Mouse (Mus musculus): ENCODE results near the gene Syne1. TPM values are rescaled to one million over a fixed set of nuclear protein-coding genes. Genes with fewer than 3 reads are reported as not detected.

Gene Syne1
- total and polyA plus RNA-seq, 3 experiments = 5.3 to 6.8 TPM; not detected in 1

- no peak overlapping the region for H3K4me3 ChIP-seq (ENCODE audit: control insufficient read depth in 1 of 2, insufficient read depth in 1 of 2, low read depth in 2 of 2, low read length in 2 of 2)
- no peaks in the 10 kb centered on the region for H3K4me1 ChIP-seq (ENCODE audit: control insufficient read depth in 1 of 2, insufficient read depth in 2 of 2, low read length in 2 of 2)
- no peaks in the 10 kb centered on the region for H3K9me3 ChIP-seq (replicated peaks; ENCODE audit: insufficient read depth, low read length)
- H3K27me3 ChIP-seq (ENCODE audit: control insufficient read depth in 1 of 2, insufficient read depth in 2 of 2, low read length in 2 of 2) = peaks cover 0 to 5% of the 10 kb centered on the region in 2 experiments; a peak in 2 of 4 replicates
- DNase-seq (ENCODE audit: low read depth, low spot score) = no peak
- H3K27ac ChIP-seq (ENCODE audit: control insufficient read depth, low read depth, low read length) = no peak overlapping the region
- no peaks in the 10 kb centered on the region for H3K79me2 ChIP-seq (ENCODE audit: control insufficient read depth, insufficient read depth, low read length, poor library complexity)
- no peak overlapping the region for H3K9ac ChIP-seq (ENCODE audit: control insufficient read depth, low read depth, low read length, poor library complexity, severe bottlenecking)
- no peaks in the 10 kb centered on the region for H3K36me3 ChIP-seq (ENCODE audit: control insufficient read depth in 1 of 2, insufficient read depth in 2 of 2, low read length in 2 of 2)
- TF ChIP-seq ZKSCAN1 (IDR thresholded peaks at IDR 0.05; ENCODE audit: low read depth, low read length) = no peak
- no peak for TF ChIP-seq BHLHE40 (IDR thresholded peaks at IDR 0.05; ENCODE audit: borderline replicate concordance, low read depth, low read length)
- TF ChIP-seq GABPA (IDR thresholded peaks at IDR 0.05; ENCODE audit: low read depth, low read length) = no peak
- TF ChIP-seq ZC3H11A (IDR thresholded peaks at IDR 0.05; ENCODE audit: low read depth, low read length) = no peak
These were observed 1.5 kb downstream of the Syne1 start for GRCm38 (mm10) chr10:5549871-5550167.

DNA sequence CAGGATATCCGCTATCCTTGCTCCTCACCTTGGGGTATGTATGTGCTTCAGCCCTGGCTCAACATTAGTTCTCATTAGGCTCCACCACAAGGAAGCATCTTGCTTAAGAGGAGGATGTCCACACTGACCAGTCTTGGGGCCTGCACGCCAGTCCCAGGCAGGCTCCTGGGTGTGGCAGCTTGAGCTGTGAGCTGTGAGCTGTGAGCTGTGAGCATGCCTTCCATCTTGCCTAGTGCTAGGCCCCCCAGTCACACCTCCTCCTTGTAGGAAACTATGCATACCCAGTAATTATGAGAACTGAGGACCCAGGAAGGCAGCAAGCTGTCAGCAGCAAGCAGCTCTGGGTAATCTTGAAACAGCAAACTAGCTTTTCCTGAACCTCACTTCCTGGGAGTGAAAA, 2.6 kb downstream of the Syne1 start:
- no peak overlapping the region for H3K4me3 ChIP-seq (ENCODE audit: control insufficient read depth in 1 of 2, insufficient read depth in 1 of 2, low read depth in 2 of 2, low read length in 2 of 2)
- H3K79me2 ChIP-seq (ENCODE audit: control insufficient read depth, insufficient read depth, low read length, poor library complexity) = no peaks in the 10 kb centered on the region
- no peaks in the 10 kb centered on the region for H3K36me3 ChIP-seq (ENCODE audit: control insufficient read depth in 1 of 2, insufficient read depth in 2 of 2, low read length in 2 of 2)
- H3K27ac ChIP-seq (ENCODE audit: control insufficient read depth, low read depth, low read length) = no peak overlapping the region
- H3K27me3 ChIP-seq (ENCODE audit: control insufficient read depth in 1 of 2, insufficient read depth in 2 of 2, low read length in 2 of 2) = peaks cover 0 to 3% of the 10 kb centered on the region in 2 experiments; a peak in 2 of 4 replicates
- TF ChIP-seq TCF12 (IDR thresholded peaks at IDR 0.05; ENCODE audit: low read depth, low read length) (no peak), POLR2AphosphoS5 (IDR thresholded peaks at IDR 0.05; ENCODE audit: borderline replicate concordance, low read depth, low read length) (no peak), NRF1 (IDR thresholded peaks at IDR 0.05; ENCODE audit: insufficient read depth, low read depth, low read length, poor library complexity, severe bottlenecking) (no peak), USF2 (IDR thresholded peaks at IDR 0.05; ENCODE audit: borderline replicate concordance in 1 of 2, insufficient read depth in 1 of 2, low read depth in 1 of 2, low read length in 2 of 2) (no peak), ELF1 (IDR thresholded peaks at IDR 0.05; ENCODE audit: low read depth, low read length) (no peak), KAT2A (conservative IDR thresholded peaks at IDR 0.05; ENCODE audit: low read depth, low read length) (no peak), SMC3 (IDR thresholded peaks at IDR 0.05; ENCODE audit: low read depth, low read length) (no peak), TBP (IDR thresholded peaks at IDR 0.05; ENCODE audit: low read depth, low read length) (no peak), ZC3H11A (IDR thresholded peaks at IDR 0.05; ENCODE audit: low read depth, low read length) (no peak), GATA1 (IDR thresholded peaks at IDR 0.05; ENCODE audit: low read depth, low read length) (no peak), UBTF (IDR thresholded peaks at IDR 0.05; ENCODE audit: borderline replicate concordance, insufficient read depth, low read depth, low read length) (no peak), RAD21 (IDR thresholded peaks at IDR 0.05; ENCODE audit: low read depth, low read length) (no peak), USF1 (IDR thresholded peaks at IDR 0.05; ENCODE audit: low read depth, low read length) (no peak), RCOR1 (IDR thresholded peaks at IDR 0.05; ENCODE audit: low read depth, low read length) (no peak)
- H3K9me3 ChIP-seq (replicated peaks; ENCODE audit: insufficient read depth, low read length) = no peaks in the 10 kb centered on the region
- no peaks in the 10 kb centered on the region for H3K4me1 ChIP-seq (ENCODE audit: control insufficient read depth in 1 of 2, insufficient read depth in 2 of 2, low read length in 2 of 2)
- DNase-seq (ENCODE audit: low read depth, low spot score) = no peak
- no peak overlapping the region for H3K9ac ChIP-seq (ENCODE audit: control insufficient read depth, low read depth, low read length, poor library complexity, severe bottlenecking)

Data from MEL (cell line).